Mouse (Mus musculus) lung, adult 2 months (tissue): ENCODE results near the gene Ddx6.

ENCODE experiments used
- CTCF ChIP-seq: fragments of 200-500 bp; IDR thresholded peaks from 2 replicates; pipeline ENCODE4 v1.5.1; 2011; ENCODE audit warnings: mild to moderate bottlenecking, low read length, control low read depth; ENCODE audit not compliant: insufficient read depth
- POLR2A ChIP-seq: fragments of 200-500 bp; IDR thresholded peaks from 2 replicates; pipeline ENCODE4 v1.6.1; 2011; ENCODE audit warnings: low read depth, mild to moderate bottlenecking, control low read depth, low read length, borderline replicate concordance; ENCODE audit errors: extremely low read depth

- TF ChIP-seq CTCF, result no peak
- no peak for TF ChIP-seq POLR2A
Measured at GRCm38 (mm10) chr9:44598899-44599495, 5.7 kb upstream of the Ddx6 start.
